Mouse (Mus musculus): ENCODE measurements around the gene Hist1h2ap. TPM values are rescaled to one million over a fixed set of nuclear protein-coding genes. Genes with fewer than 3 reads are reported as not detected.

Gene Hist1h2ap
- polyA plus RNA-seq, 1 experiment from 2014 or later: 1,778 TPM

Small RNA genes within 50 kb of the gene (microRNA-seq; reads per million reads assigned to microRNA genes)
- gene Gm19658 (not detected), gene Gm44346 (not detected), gene Gm44466 (not detected)

Other genes with a start within 250 kb of the Hist1h2ap start
- gene Olfr1362, start 219.5 kb downstream of the Hist1h2ap start, polyA plus RNA-seq (2015; fragmentation: Nextera tagmentation; extraction: Ambion mirVana): not detected in 2 replicates
- not detected in 2 replicates for gene Olfr11, start 191.0 kb downstream of the Hist1h2ap start, polyA plus RNA-seq (2015; fragmentation: Nextera tagmentation; extraction: Ambion mirVana)
- not detected in 2 replicates for gene Olfr1361, start 170.1 kb downstream of the Hist1h2ap start, polyA plus RNA-seq (2015; fragmentation: Nextera tagmentation; extraction: Ambion mirVana)
- gene Olfr1360, start 156.1 kb downstream of the Hist1h2ap start, polyA plus RNA-seq (2015; fragmentation: Nextera tagmentation; extraction: Ambion mirVana): not detected in 2 replicates
- not detected in 2 replicates for gene Olfr1359, start 135.4 kb downstream of the Hist1h2ap start, polyA plus RNA-seq (2015; fragmentation: Nextera tagmentation; extraction: Ambion mirVana)
- gene Hist1h2bl, start 117.4 kb downstream of the Hist1h2ap start, polyA plus RNA-seq (2015; fragmentation: Nextera tagmentation; extraction: Ambion mirVana): 0.86 and 1.7 TPM in 2 replicates
- gene Hist1h2ai, start 117.1 kb downstream of the Hist1h2ap start, polyA plus RNA-seq (2015; fragmentation: Nextera tagmentation; extraction: Ambion mirVana): 4.3 and 8.1 TPM in 2 replicates
- gene Hist1h3h, start 115.8 kb downstream of the Hist1h2ap start, polyA plus RNA-seq (2015; fragmentation: Nextera tagmentation; extraction: Ambion mirVana): 4.8 and 6.2 TPM in 2 replicates
- 1.8 and 2.4 TPM in 2 replicates for gene Hist1h2bm, start 111.5 kb downstream of the Hist1h2ap start, polyA plus RNA-seq (2015; fragmentation: Nextera tagmentation; extraction: Ambion mirVana)
- 0.51 and 0.67 TPM in 2 replicates for gene Hist1h4j, start 98.4 kb downstream of the Hist1h2ap start, polyA plus RNA-seq (2015; fragmentation: Nextera tagmentation; extraction: Ambion mirVana)
- gene Hist1h4k, start 83.0 kb downstream of the Hist1h2ap start, polyA plus RNA-seq (2015; fragmentation: Nextera tagmentation; extraction: Ambion mirVana): 1.9 TPM in 1 of 2 replicates, not detected in the other
- 9.3 and 10.0 TPM in 2 replicates for gene Hist1h2ak, start 79.7 kb downstream of the Hist1h2ap start, polyA plus RNA-seq (2015; fragmentation: Nextera tagmentation; extraction: Ambion mirVana)
- gene Hist1h2bn, start 79.4 kb downstream of the Hist1h2ap start, polyA plus RNA-seq (2015; fragmentation: Nextera tagmentation; extraction: Ambion mirVana): 0.88 and 1.6 TPM in 2 replicates
- 8.6 and 9.8 TPM in 2 replicates for gene Hist1h1b, start 52.9 kb downstream of the Hist1h2ap start, polyA plus RNA-seq (2015; fragmentation: Nextera tagmentation; extraction: Ambion mirVana)
- gene Hist1h3i, start 50.1 kb downstream of the Hist1h2ap start, polyA plus RNA-seq (2015; fragmentation: Nextera tagmentation; extraction: Ambion mirVana): 50.2 and 54.0 TPM in 2 replicates
- gene Hist1h2an, start 46.3 kb downstream of the Hist1h2ap start, polyA plus RNA-seq (2015; fragmentation: Nextera tagmentation; extraction: Ambion mirVana): 3.0 and 3.1 TPM in 2 replicates
- gene Hist1h2bp, start 46.0 kb downstream of the Hist1h2ap start, polyA plus RNA-seq (2015; fragmentation: Nextera tagmentation; extraction: Ambion mirVana): 0.34 and 0.52 TPM in 2 replicates
- 9.3 and 10.4 TPM in 2 replicates for gene Hist1h2bq, start 23.3 kb downstream of the Hist1h2ap start, polyA plus RNA-seq (2015; fragmentation: Nextera tagmentation; extraction: Ambion mirVana)
- gene Hist1h2ao, start 23.0 kb downstream of the Hist1h2ap start, polyA plus RNA-seq (2015; fragmentation: Nextera tagmentation; extraction: Ambion mirVana): not detected in 2 replicates
- gene Hist1h4m, start 21.8 kb downstream of the Hist1h2ap start, polyA plus RNA-seq (2015; fragmentation: Nextera tagmentation; extraction: Ambion mirVana): not detected in 2 replicates
- gene Hist1h4n, start 1.3 kb downstream of the Hist1h2ap start, polyA plus RNA-seq (2015; fragmentation: Nextera tagmentation; extraction: Ambion mirVana): 6.3 and 7.5 TPM in 2 replicates
- 9.6 and 10.5 TPM in 2 replicates for gene Hist1h2br, start 236 bp upstream of the Hist1h2ap start, polyA plus RNA-seq (2015; fragmentation: Nextera tagmentation; extraction: Ambion mirVana)
- 2.9 and 4.7 TPM in 2 replicates for gene Zfp184, start 111.6 kb upstream of the Hist1h2ap start, polyA plus RNA-seq (2015; fragmentation: Nextera tagmentation; extraction: Ambion mirVana)
- gene Pom121l2, start 147.7 kb upstream of the Hist1h2ap start, polyA plus RNA-seq (2015; fragmentation: Nextera tagmentation; extraction: Ambion mirVana): not detected in 2 replicates
- 62.9 and 135 TPM in 2 replicates for gene Prss16, start 176.2 kb upstream of the Hist1h2ap start, polyA plus RNA-seq (2015; fragmentation: Nextera tagmentation; extraction: Ambion mirVana)
- gene Hist1h2ah, start 202.1 kb upstream of the Hist1h2ap start, polyA plus RNA-seq (2015; fragmentation: Nextera tagmentation; extraction: Ambion mirVana): 5.3 and 7.9 TPM in 2 replicates
- gene Hist1h2bk, start 202.4 kb upstream of the Hist1h2ap start, polyA plus RNA-seq (2015; fragmentation: Nextera tagmentation; extraction: Ambion mirVana): 1.6 and 3.1 TPM in 2 replicates
- gene Hist1h4i, start 207.9 kb upstream of the Hist1h2ap start, polyA plus RNA-seq (2015; fragmentation: Nextera tagmentation; extraction: Ambion mirVana): 9.0 and 10.6 TPM in 2 replicates
- 13.3 and 22.0 TPM in 2 replicates for gene Hist1h2ag, start 209.4 kb upstream of the Hist1h2ap start, polyA plus RNA-seq (2015; fragmentation: Nextera tagmentation; extraction: Ambion mirVana)
- gene Hist1h2bj, start 209.7 kb upstream of the Hist1h2ap start, polyA plus RNA-seq (2015; fragmentation: Nextera tagmentation; extraction: Ambion mirVana): 5.5 and 9.9 TPM in 2 replicates